Mouse (Mus musculus): Measurements from ENCODE around the gene Rsph3b. TPM values are rescaled to one million over a fixed set of nuclear protein-coding genes. Genes with fewer than 3 reads are reported as not detected.
"Not testable (repeated sequence)": the region's sequence is repeated elsewhere in the genome, so short reads cannot be mapped to it uniquely, and the experiment has no call there.

Gene Rsph3b
- total RNA-seq (2021): 10 to 100 TPM; 29.2 to 31.2 TPM

DNA sequence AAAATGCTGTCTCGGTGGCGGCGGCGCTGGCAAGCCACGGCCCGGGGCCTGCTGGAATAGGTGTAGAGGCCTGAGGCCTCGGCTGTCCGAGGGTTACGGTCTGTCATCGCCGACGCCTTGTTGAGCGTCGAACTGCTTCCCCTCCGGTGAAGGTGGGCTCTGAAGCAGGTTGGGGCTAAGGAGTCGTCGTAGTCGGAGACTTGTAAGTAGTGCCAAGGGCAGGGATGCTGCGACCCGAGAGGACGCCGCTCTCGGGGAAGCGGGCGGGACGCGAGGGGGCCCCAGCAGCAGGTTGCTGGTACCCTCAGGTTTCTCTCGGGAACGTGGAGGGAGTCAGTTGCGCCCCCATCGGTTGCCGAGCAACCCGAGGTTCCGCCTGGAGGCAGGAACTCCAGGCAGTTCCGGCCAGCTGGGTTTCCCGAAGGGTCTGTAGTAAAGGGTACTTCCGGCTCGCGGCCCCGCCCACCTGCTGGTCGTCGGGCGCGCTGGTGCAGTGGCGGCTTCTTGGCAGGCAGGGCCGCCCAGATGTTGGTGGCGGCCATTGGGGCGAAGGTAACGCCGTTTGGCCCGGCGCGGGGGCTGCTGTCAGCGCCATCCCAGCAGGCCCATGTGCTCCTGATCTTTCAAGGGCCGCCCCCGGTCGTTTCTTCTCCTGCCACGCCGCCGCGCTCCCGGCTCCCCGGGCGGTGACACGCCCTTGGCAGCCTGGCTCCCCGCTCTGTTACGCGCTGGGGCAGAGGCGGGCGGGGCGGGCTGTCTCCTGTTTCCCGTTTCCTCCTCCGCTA lies at the start of gene Rsph3b:
Rsph3b (minus strand) TSS at position 699 of the 785 bp plus-strand sequence.
- DNase-seq (ENCODE audit: extremely low spot score in 1 of 2, low spot score in 2 of 2): peak; percentile 85 to 88
- intact Hi-C loops (cut with DNase I): not testable (repeated sequence)

GRCm38 (mm10) chr17:6997778-6998490 lies 49.5 kb upstream of the Rsph3b start:
- intact Hi-C loops (cut with DNase I): not testable (repeated sequence)

DNA sequence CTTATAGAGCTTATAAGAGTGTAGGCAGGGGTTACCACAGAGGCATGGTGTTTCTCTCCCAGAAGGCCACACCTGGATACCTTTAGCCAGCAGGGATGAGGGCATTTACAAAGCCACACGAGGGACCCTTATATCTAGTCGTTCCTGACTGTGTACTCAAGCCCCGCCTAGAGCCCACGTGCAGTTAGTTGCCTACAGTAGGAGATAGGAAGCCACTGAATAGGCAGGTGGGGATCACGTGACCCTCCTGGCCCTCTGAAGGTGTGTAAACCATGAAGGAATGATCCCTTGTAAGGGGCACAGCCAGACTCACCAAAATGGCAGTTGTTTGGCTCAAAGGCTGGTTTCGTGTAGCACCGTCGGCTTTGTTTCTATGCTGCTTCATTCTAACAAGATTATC lies 48.3 kb upstream of the Rsph3b start:
- intact Hi-C loops (cut with DNase I): not testable (repeated sequence)

More at GRCm38 (mm10) chr17:6997778-6998490, 49.5 kb upstream of the Rsph3b start:
- not testable (repeated sequence) for DNase-seq (ENCODE audit: extremely low spot score in 1 of 2, low spot score in 2 of 2)

GRCm38 (mm10) chr17:6995504-6995903 lies 47.0 kb upstream of the Rsph3b start:
- DNase-seq (ENCODE audit: extremely low spot score in 1 of 2, low spot score in 2 of 2); intact Hi-C loops (cut with DNase I): not testable (repeated sequence)

More for the DNA sequence above, 48.3 kb upstream of the Rsph3b start:
- not testable (repeated sequence) for DNase-seq (ENCODE audit: extremely low spot score in 1 of 2, low spot score in 2 of 2)

DNA sequence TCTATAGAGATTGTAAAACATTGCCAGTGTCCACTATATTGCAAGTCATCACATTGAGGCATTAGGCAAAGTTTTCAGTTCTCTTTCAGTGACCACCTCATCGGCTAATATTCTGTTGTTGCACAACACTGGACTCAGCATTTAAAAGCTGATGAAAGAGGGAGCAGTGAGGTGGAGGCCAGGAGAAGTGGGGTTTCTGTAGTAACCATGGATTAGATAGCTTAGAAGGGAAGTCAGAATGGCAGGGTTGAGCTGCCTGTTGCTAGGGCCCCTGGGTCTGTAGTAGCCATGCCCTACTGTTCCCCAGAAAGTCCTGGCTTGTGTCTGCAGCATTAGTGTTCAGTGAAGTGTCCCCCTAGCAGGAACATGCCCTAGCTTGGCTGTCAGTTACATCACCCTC lies 37.6 kb upstream of the Rsph3b start:
- DNase-seq (ENCODE audit: extremely low spot score in 1 of 2, low spot score in 2 of 2); intact Hi-C loops (cut with DNase I): not testable (repeated sequence)

DNA sequence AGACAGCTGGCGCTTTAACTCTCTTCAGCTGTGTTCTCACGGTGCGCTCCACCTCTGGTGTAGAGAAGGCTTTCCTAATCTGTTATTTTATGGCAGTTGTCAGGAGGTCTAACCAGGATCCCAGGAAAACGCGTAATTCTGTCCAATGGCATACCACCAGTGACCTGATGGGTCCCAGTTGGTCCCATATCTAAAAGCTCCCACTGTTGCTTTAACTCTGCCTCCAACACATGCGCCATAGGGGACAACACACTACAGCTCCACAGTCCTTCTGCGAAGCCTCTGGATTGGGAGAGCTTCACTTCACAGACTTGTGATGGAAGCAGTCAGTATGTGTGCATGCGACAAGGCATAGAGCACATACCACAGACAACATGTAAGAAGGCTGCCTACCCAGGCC lies 31.7 kb upstream of the Rsph3b start:
- DNase-seq (ENCODE audit: extremely low spot score in 1 of 2, low spot score in 2 of 2); intact Hi-C loops (cut with DNase I): not testable (repeated sequence)

- DNase-seq (ENCODE audit: extremely low spot score in 1 of 2, low spot score in 2 of 2); intact Hi-C loops (cut with DNase I): not testable (repeated sequence)
These were observed 30.9 kb upstream of the Rsph3b start for GRCm38 (mm10) chr17:6979380-6979779.

- intact Hi-C loops (cut with DNase I): not testable (repeated sequence)
- peak in 1 of 2 experiments; percentile 82 for DNase-seq (ENCODE audit: extremely low spot score in 1 of 2, low spot score in 2 of 2)
These were observed 30.1 kb upstream of the Rsph3b start, which contains the start of gene Gm49721 for GRCm38 (mm10) chr17:6978287-6979248. Gene Gm49721 (plus strand): TSS chr17:6978904.

DNA sequence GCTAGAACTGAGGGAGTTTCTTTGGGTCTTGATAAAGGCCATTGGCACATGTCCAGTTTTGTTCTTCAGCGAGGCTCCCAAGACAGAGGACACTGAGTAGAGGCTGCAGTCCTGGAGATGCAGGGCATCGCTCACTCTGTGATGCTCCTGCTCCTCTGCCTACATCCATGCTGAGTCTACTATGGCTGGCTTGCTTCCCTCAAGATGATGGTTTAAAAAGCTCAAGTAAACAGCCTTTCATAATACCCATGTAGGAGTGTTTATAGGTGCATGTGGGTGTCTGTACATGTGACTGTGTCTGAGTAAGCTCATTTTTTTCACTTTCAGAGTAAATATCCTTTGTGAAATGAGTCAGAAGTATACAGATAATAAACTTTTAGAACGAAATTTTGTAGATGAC lies 26.5 kb upstream of the Rsph3b start:
- intact Hi-C loops (cut with DNase I): not testable (repeated sequence)

GRCm38 (mm10) chr17:6972836-6973396 lies 24.4 kb upstream of the Rsph3b start:
- DNase-seq (ENCODE audit: extremely low spot score in 1 of 2, low spot score in 2 of 2); intact Hi-C loops (cut with DNase I): not testable (repeated sequence)

More for the DNA sequence above, 26.5 kb upstream of the Rsph3b start:
- not testable (repeated sequence) for DNase-seq (ENCODE audit: extremely low spot score in 1 of 2, low spot score in 2 of 2)

DNA sequence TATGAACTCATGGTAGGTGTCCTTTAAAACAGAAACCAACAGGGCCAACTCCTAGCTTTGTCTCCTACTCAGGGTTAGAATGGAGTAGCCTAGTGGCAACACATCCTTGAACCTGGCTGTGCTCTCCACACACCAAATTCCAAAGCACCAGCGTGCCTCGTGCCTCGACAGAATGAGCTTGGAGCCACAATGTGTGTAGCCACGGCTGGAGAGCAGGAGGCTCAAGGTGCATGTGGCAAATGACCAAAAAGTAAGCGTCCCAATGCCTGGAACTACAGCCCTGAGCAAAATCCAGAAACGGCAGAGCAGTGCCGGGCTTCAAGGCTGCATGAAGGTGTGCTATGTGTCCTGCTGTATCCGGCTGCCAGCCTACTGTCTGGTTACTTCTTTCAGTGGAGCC lies 22.8 kb upstream of the Rsph3b start:
- intact Hi-C loops (cut with DNase I); DNase-seq (ENCODE audit: extremely low spot score in 1 of 2, low spot score in 2 of 2): not testable (repeated sequence)

- DNase-seq (ENCODE audit: extremely low spot score in 1 of 2, low spot score in 2 of 2); intact Hi-C loops (cut with DNase I): not testable (repeated sequence)
These were observed 21.9 kb upstream of the Rsph3b start, which contains the start of gene Rnaset2b for GRCm38 (mm10) chr17:6970334-6970733. Gene Rnaset2b (plus strand): TSS chr17:6970634.

DNA sequence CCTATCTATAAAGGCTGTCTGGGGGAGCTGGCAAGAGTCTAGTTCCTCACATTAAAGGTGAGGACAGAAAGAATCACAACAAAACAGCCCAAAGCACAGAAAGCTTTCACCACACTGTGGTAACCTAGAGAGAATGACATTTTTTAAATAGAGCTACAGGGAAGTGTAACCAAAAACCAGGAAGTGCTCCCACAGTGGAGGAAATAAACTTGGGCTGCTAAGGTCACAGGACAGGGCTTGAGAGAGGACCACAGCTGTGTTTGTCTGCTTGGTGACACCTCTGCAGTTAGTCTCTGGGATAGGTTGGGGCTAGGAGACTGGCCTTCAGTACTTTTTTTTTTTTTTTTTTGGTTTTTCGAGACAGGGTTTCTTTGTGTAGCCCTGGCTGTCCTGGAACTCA lies 19.2 kb upstream of the Rsph3b start:
- intact Hi-C loops (cut with DNase I); DNase-seq (ENCODE audit: extremely low spot score in 1 of 2, low spot score in 2 of 2): not testable (repeated sequence)

GRCm38 (mm10) chr17:6965364-6965763 lies 16.9 kb upstream of the Rsph3b start:
- DNase-seq (ENCODE audit: extremely low spot score in 1 of 2, low spot score in 2 of 2); intact Hi-C loops (cut with DNase I): not testable (repeated sequence)

DNA sequence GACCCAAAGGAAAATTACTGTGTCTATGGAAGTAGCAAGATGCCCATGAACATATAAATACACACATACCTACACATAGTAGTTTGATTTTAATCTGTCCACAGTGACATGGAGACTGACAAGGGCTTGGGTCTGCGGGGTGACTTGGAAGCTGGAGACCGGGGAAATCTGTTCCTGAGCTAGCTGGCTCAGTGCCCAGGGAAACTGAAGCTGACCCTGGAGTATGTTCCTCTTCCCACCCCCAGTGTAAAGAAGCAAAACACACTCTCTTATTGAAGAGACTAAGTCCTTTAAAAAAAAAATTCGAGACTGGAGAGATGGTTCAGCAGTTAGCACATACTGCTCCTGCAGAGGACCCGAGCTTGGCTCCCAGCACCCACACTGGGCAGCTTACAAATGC lies 14.5 kb upstream of the Rsph3b start:
- intact Hi-C loops (cut with DNase I): not testable (repeated sequence)
- peak in 1 of 2 experiments; percentile 43 for DNase-seq (ENCODE audit: extremely low spot score in 1 of 2, low spot score in 2 of 2)

GRCm38 (mm10) chr17:6962339-6962738 lies 13.9 kb upstream of the Rsph3b start:
- DNase-seq (ENCODE audit: extremely low spot score in 1 of 2, low spot score in 2 of 2); intact Hi-C loops (cut with DNase I): not testable (repeated sequence)

DNA sequence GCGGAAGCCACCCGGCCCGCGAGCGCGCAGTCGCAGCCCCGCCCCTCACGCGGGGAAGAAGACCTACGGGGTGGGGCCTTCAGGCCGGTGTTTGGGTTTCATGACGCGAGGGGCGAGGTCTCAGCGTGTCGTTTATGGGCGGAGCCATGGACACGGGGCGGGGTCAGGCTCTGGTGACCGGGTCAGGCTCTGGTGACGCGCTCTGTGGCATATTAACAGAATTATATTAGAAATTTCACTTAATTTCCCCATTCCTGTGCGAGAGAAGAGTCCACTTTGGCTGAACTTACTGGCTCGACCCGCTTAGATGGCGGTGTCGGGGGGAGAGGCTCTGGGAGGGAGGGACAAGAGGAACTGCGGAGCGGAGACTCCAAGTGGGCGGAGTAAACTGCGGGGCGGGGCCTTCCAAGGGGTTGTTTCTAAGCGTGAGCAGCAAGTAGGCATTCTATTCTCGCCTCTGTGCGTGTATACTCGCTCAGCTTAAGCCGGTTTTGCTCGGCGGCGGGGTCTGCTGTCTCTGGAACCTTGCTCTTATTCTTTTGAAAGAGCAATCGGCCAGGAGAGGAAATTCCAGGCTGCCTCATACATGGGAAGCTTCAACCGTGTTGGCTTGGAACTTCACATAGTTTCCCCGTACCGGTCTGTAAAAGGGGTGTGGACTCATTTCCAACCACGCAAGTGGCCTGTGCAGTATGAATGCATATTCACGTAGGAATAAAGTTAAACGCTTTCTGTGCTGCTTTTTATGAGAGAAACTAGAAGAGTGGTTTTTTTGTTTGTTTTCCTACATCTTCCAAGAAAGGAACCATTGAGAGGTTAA lies 12.9 kb upstream of the Rsph3b start:
- intact Hi-C loops (cut with DNase I); DNase-seq (ENCODE audit: extremely low spot score in 1 of 2, low spot score in 2 of 2): not testable (repeated sequence)
